Mouse (Mus musculus) midbrain, embryonic 14.5 days (tissue): Measurements from ENCODE around the gene Hoxc6. TPM values are rescaled to one million over a fixed set of nuclear protein-coding genes. Genes with fewer than 3 reads are reported as not detected.

Source experiments
- microRNA counts: library from miRNA; unstranded; fragments of <30 nt; microRNA quantifications from one replicate; lab custom pipeline; 2016
- microRNA-seq: library from miRNA; unstranded; fragments of <30 nt; microRNA quantifications from one replicate; pipeline ENCODE4, GENCODE M21; 2016
- polyA plus RNA-seq: library from polyadenylated mRNA; unstranded; fragments of >200 nt; fragmentation: Nextera tagmentation; extraction: Ambion mirVana; gene quantifications from 2 replicates; pipeline ENCODE4 v1.2.1, GENCODE M21; 2014

Hoxc6 gene
- polyA plus RNA-seq, 1 experiment from 2014 or later = not detected

MicroRNAs within 50 kb of the gene (microRNA counts, 519-probe panel; counts per million panel counts)
- microRNA mmu-miR-615-3p (lab: Ali Mortazavi, UCI) (not detected), microRNA mmu-miR-615-5p (lab: Ali Mortazavi, UCI) (not detected)

Small RNA genes lying within 50 kb of the gene (microRNA-seq; reads per million reads assigned to microRNA genes)
- gene Mir196a-2 = 0.73 reads per million
- 33.4 reads per million, percentile 44 among the genes with 10 or more reads in this experiment for gene Mir615

Other genes with a start within 250 kb of the Hoxc6 start
- gene Hoxc13, start 77.2 kb upstream of the Hoxc6 start, polyA plus RNA-seq = not detected in 2 replicates
- gene Hoxc12, start 61.5 kb upstream of the Hoxc6 start, polyA plus RNA-seq = not detected in 2 replicates
- gene Hoxc11, start 43.8 kb upstream of the Hoxc6 start, polyA plus RNA-seq = not detected in 2 replicates
- not detected in 2 replicates for gene Hoxc10, start 31.5 kb upstream of the Hoxc6 start, polyA plus RNA-seq
- gene Hoxc5, start 30.8 kb upstream of the Hoxc6 start, polyA plus RNA-seq = 0.12 TPM in 1 of 2 replicates, not detected in the other
- gene Hoxc9, start 21.8 kb upstream of the Hoxc6 start, polyA plus RNA-seq = not detected in 2 replicates
- gene Hoxc8, start 7.7 kb upstream of the Hoxc6 start, polyA plus RNA-seq = not detected in 2 replicates
- gene Hoxc4, start 20.7 kb downstream of the Hoxc6 start, polyA plus RNA-seq = not detected in 2 replicates
- gene Smug1, start 168.8 kb downstream of the Hoxc6 start, polyA plus RNA-seq = 22.7 and 25.0 TPM in 2 replicates
- 159 and 177 TPM in 2 replicates for gene Cbx5, start 241.6 kb downstream of the Hoxc6 start, polyA plus RNA-seq
- gene Hnrnpa1, start 242.2 kb downstream of the Hoxc6 start, polyA plus RNA-seq = 764 and 768 TPM in 2 replicates